ENCODE assay signal across 10 mouse cellular contexts in the genomic region with DNA sequence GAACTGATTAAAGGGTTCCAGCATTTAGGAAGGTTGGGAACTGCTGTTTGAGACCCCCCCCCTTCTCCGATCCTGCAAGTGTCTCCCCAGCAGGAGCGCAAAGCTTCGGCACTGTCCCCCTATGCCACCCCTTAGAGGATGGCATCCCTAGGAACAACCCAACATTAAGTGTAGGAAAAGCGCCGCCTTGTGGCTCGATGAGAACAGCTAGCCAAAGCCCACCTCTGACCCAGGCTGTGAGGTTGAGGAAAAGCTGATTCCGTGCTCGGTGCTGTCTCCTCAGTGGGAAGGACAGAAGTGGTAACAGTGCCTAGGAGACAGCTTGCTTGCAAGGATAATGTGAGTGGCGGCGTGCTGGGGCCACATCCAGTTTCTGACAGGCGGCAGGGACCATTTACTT.
DNase-seq lines count a peak whose midpoint lies in the region; ATAC-seq and TF ChIP-seq lines count a peak whose summit lies in the region.
"Had no signal": no experiment of that assay in that cellular context is flagged by ENCODE, and none has a peak within 500 bp of the region (broad histone marks: within the 10 kb centered on the region; RNA-seq: fewer than 3 reads in every experiment).

No protein-coding gene starts in this region.

- H3K9ac ChIP-seq in forebrain, embryonic 14.5 days (ENCODE audit: low read length): no peak overlapping the region
- H3K9ac ChIP-seq in forebrain, embryonic 12.5 days: no peak overlapping the region
- H3K9ac ChIP-seq in lung, embryonic 14.5 days: no peak overlapping the region
- H3K9ac ChIP-seq in neural tube, embryonic 13.5 days: no peak overlapping the region

- H3K4me3 ChIP-seq in forebrain, embryonic 14.5 days (ENCODE audit: low read depth, low read length): no peak overlapping the region
- no peak overlapping the region for H3K4me3 ChIP-seq in forebrain, embryonic 12.5 days (replicated peaks)
- no peak overlapping the region for H3K4me3 ChIP-seq in lung, embryonic 14.5 days (ENCODE audit: low read depth, low read length)
- no peak overlapping the region for H3K4me3 ChIP-seq in cortical plate, adult 2 months (ENCODE audit: insufficient read depth, low read length)
- H3K4me3 ChIP-seq in neural tube, embryonic 13.5 days: no peak overlapping the region

- TF ChIP-seq CTCF in lung, embryonic 14.5 days (IDR thresholded peaks at IDR 0.05; ENCODE audit: low read depth): no peak
- peak; percentile 30; the same call in 1 of the 2 replicates for TF ChIP-seq CTCF in cortical plate, adult 2 months (IDR thresholded peaks at IDR 0.05; ENCODE audit: extremely low read depth, insufficient read depth, low read length)

- H3K4me1 ChIP-seq in forebrain, embryonic 14.5 days (ENCODE audit: control insufficient read depth, insufficient read depth, low read length): peaks cover 19% of the 10 kb centered on the region
- peaks cover 35% of the 10 kb centered on the region for H3K4me1 ChIP-seq in forebrain, embryonic 12.5 days
- no peaks in the 10 kb centered on the region for H3K4me1 ChIP-seq in lung, embryonic 14.5 days (ENCODE audit: insufficient read depth)
- peaks cover 20% of the 10 kb centered on the region for H3K4me1 ChIP-seq in cortical plate, adult 2 months (ENCODE audit: control insufficient read depth, insufficient read depth, low read length)
- peaks cover 54% of the 10 kb centered on the region for H3K4me1 ChIP-seq in neural tube, embryonic 13.5 days (replicated peaks)

- H3K27ac ChIP-seq in forebrain, embryonic 14.5 days (ENCODE audit: low read depth, low read length): no peak overlapping the region
- H3K27ac ChIP-seq in forebrain, embryonic 12.5 days: no peak overlapping the region
- no peak overlapping the region for H3K27ac ChIP-seq in lung, embryonic 14.5 days (ENCODE audit: low read depth)
- no peak overlapping the region for H3K27ac ChIP-seq in cortical plate, adult 2 months (ENCODE audit: insufficient read depth, low read length)
- H3K27ac ChIP-seq in neural tube, embryonic 13.5 days (replicated peaks): no peak overlapping the region

- H3K9me3 ChIP-seq in forebrain, embryonic 14.5 days (replicated peaks; ENCODE audit: control insufficient read depth, low read length): no peaks in the 10 kb centered on the region
- H3K9me3 ChIP-seq in forebrain, embryonic 12.5 days: no peaks in the 10 kb centered on the region
- H3K9me3 ChIP-seq in lung, embryonic 14.5 days (ENCODE audit: low read depth, low read length): no peaks in the 10 kb centered on the region
- no peaks in the 10 kb centered on the region for H3K9me3 ChIP-seq in neural tube, embryonic 13.5 days

- H3K27me3 ChIP-seq in forebrain, embryonic 14.5 days (replicated peaks; ENCODE audit: control insufficient read depth, insufficient read depth, low read length): no peaks in the 10 kb centered on the region
- no peaks in the 10 kb centered on the region; the same call in 1 of the 2 replicates for H3K27me3 ChIP-seq in forebrain, embryonic 12.5 days
- no peaks in the 10 kb centered on the region for H3K27me3 ChIP-seq in lung, embryonic 14.5 days (ENCODE audit: insufficient read depth, low read length)
- H3K27me3 ChIP-seq in neural tube, embryonic 13.5 days: no peaks in the 10 kb centered on the region

- ATAC-seq in forebrain, embryonic 14.5 days: no peak
- no peak for ATAC-seq in forebrain, embryonic 12.5 days (ENCODE audit: low FRiP score)
- ATAC-seq in lung, embryonic 14.5 days (ENCODE audit: insufficient read depth): no peak
- no peak for ATAC-seq in neural tube, embryonic 13.5 days (ENCODE audit: low read depth)

- no peak for TF ChIP-seq POLR2A in cortical plate, adult 2 months (IDR thresholded peaks at IDR 0.05; ENCODE audit: extremely low read depth, insufficient read depth, low read length)

- 21% methylated on average over 11 of the region's 11 CpGs for WGBS in forebrain, embryonic 14.5 days
- WGBS in forebrain, embryonic 12.5 days: 19% methylated on average over 11 of the region's 11 CpGs
- WGBS in lung, embryonic 14.5 days: 36% methylated on average over 11 of the region's 11 CpGs
- WGBS in neural tube, embryonic 13.5 days: 16% methylated on average over 11 of the region's 11 CpGs

- DNase-seq in forebrain, embryonic 14.5 days (ENCODE audit: low spot score): peak; percentile 38
- peak; percentile 31 for DNase-seq in lung, embryonic 14.5 days
- no peak for DNase-seq in lung, postnatal 4 days
- no peak for DNase-seq in frontal cortex, postnatal 10 days (ENCODE audit: low spot score in 2 of 2)
- DNase-seq in spleen, postnatal 4 days (ENCODE audit: low spot score in 2 of 2): no peak
- DNase-seq: gastrocnemius, postnatal 36 days; layer of hippocampus, adult 9-11 months had no signal

- no peak overlapping the region for H3K4me2 ChIP-seq in forebrain, embryonic 14.5 days (ENCODE audit: low read length)
- H3K4me2 ChIP-seq in forebrain, embryonic 12.5 days: no peak overlapping the region
- H3K4me2 ChIP-seq in lung, embryonic 14.5 days: no peak overlapping the region
- peak overlapping the region; percentile 20; the same call in 1 of the 2 replicates for H3K4me2 ChIP-seq in neural tube, embryonic 13.5 days

- no peaks in the 10 kb centered on the region for H3K36me3 ChIP-seq in forebrain, embryonic 14.5 days (ENCODE audit: control insufficient read depth, insufficient read depth, low read length)
- H3K36me3 ChIP-seq in forebrain, embryonic 12.5 days (replicated peaks): no peaks in the 10 kb centered on the region
- H3K36me3 ChIP-seq in lung, embryonic 14.5 days (ENCODE audit: insufficient read depth): no peaks in the 10 kb centered on the region
- no peaks in the 10 kb centered on the region for H3K36me3 ChIP-seq in neural tube, embryonic 13.5 days

Comparison
In these comparisons a context has a peak if more than half of its experiments do, and no peak if none do; other contexts are left out.
1. DNase-seq: peak in forebrain, embryonic 14.5 days (single experiment) and lung, embryonic 14.5 days (single experiment); none in lung, postnatal 4 days (0 of 2), frontal cortex, postnatal 10 days (0 of 2) and spleen, postnatal 4 days (0 of 2).